Mouse (Mus musculus): ENCODE data around the gene Dusp11. TPM values are rescaled to one million over a fixed set of nuclear protein-coding genes. Genes with fewer than 3 reads are reported as not detected.
"Not testable (repeated sequence)": the region's sequence is repeated elsewhere in the genome, so short reads cannot be mapped to it uniquely, and the experiment has no call there.

Dusp11 gene
- polyA plus RNA-seq, 1 experiment = 103 TPM

- H3K9ac ChIP-seq (ENCODE audit: low read depth, poor library complexity, severe bottlenecking) = no peak overlapping the region
- H3K27ac ChIP-seq (ENCODE audit: insufficient read depth, low read length) = no peak overlapping the region
- H3K4me1 ChIP-seq (ENCODE audit: control insufficient read depth, insufficient read depth, low read length) = no peaks in the 10 kb centered on the region
- H3K4me3 ChIP-seq (ENCODE audit: low read depth, low read length) = no peak overlapping the region
- no peaks in the 10 kb centered on the region for H3K36me3 ChIP-seq (ENCODE audit: control insufficient read depth, insufficient read depth, low read length, poor library complexity, severe bottlenecking)
- no peaks in the 10 kb centered on the region for H3K27me3 ChIP-seq (ENCODE audit: control insufficient read depth, insufficient read depth, low read length, poor library complexity, severe bottlenecking)
- TF ChIP-seq CTCF (IDR thresholded peaks at IDR 0.05; ENCODE audit: low read depth, low read length) (no peak), POLR2A (IDR thresholded peaks at IDR 0.05; ENCODE audit: insufficient read depth, low read length) (no peak), EP300 (IDR thresholded peaks at IDR 0.05; ENCODE audit: insufficient read depth, low read depth, low read length) (no peak)
- H3K9me3 ChIP-seq (replicated peaks; ENCODE audit: control insufficient read depth, insufficient read depth, low read length, poor library complexity, severe bottlenecking) = no peaks in the 10 kb centered on the region
These were observed 22.9 kb upstream of the Dusp11 start for GRCm38 (mm10) chr6:85984351-85984750.

- H3K9me3 ChIP-seq (replicated peaks; ENCODE audit: control insufficient read depth, insufficient read depth, low read length, poor library complexity, severe bottlenecking); H3K4me1 ChIP-seq (ENCODE audit: control insufficient read depth, insufficient read depth, low read length); H3K27ac ChIP-seq (ENCODE audit: insufficient read depth, low read length); H3K9ac ChIP-seq (ENCODE audit: low read depth, poor library complexity, severe bottlenecking); H3K4me3 ChIP-seq (ENCODE audit: low read depth, low read length); H3K27me3 ChIP-seq (ENCODE audit: control insufficient read depth, insufficient read depth, low read length, poor library complexity, severe bottlenecking); H3K36me3 ChIP-seq (ENCODE audit: control insufficient read depth, insufficient read depth, low read length, poor library complexity, severe bottlenecking): not testable (repeated sequence)
These were observed 17.3 kb upstream of the Dusp11 start for GRCm38 (mm10) chr6:85978736-85979135.

- no peaks in the 10 kb centered on the region for H3K36me3 ChIP-seq (ENCODE audit: control insufficient read depth, insufficient read depth, low read length, poor library complexity, severe bottlenecking)
- no peak overlapping the region for H3K27ac ChIP-seq (ENCODE audit: insufficient read depth, low read length)
- TF ChIP-seq POLR2A (IDR thresholded peaks at IDR 0.05; ENCODE audit: insufficient read depth, low read length) = no peak
- no peak for TF ChIP-seq CTCF (IDR thresholded peaks at IDR 0.05; ENCODE audit: low read depth, low read length)
- TF ChIP-seq EP300 (IDR thresholded peaks at IDR 0.05; ENCODE audit: insufficient read depth, low read depth, low read length) = no peak
These were observed 14.8 kb upstream of the Dusp11 start for GRCm38 (mm10) chr6:85976242-85976641.

GRCm38 (mm10) chr6:85975761-85976160 is 14.3 kb upstream of the Dusp11 start:
- no peak overlapping the region for H3K9ac ChIP-seq (ENCODE audit: low read depth, poor library complexity, severe bottlenecking)
- H3K9me3 ChIP-seq (replicated peaks; ENCODE audit: control insufficient read depth, insufficient read depth, low read length, poor library complexity, severe bottlenecking) = no peaks in the 10 kb centered on the region
- H3K4me3 ChIP-seq (ENCODE audit: low read depth, low read length) = no peak overlapping the region
- H3K27me3 ChIP-seq (ENCODE audit: control insufficient read depth, insufficient read depth, low read length, poor library complexity, severe bottlenecking) = no peaks in the 10 kb centered on the region
- H3K4me1 ChIP-seq (ENCODE audit: control insufficient read depth, insufficient read depth, low read length) = no peaks in the 10 kb centered on the region
- no peaks in the 10 kb centered on the region for H3K36me3 ChIP-seq (ENCODE audit: control insufficient read depth, insufficient read depth, low read length, poor library complexity, severe bottlenecking)
- no peak overlapping the region for H3K27ac ChIP-seq (ENCODE audit: insufficient read depth, low read length)
- TF ChIP-seq CTCF (IDR thresholded peaks at IDR 0.05; ENCODE audit: low read depth, low read length) = no peak
- no peak for TF ChIP-seq EP300 (IDR thresholded peaks at IDR 0.05; ENCODE audit: insufficient read depth, low read depth, low read length)
- no peak for TF ChIP-seq POLR2A (IDR thresholded peaks at IDR 0.05; ENCODE audit: insufficient read depth, low read length)

More at GRCm38 (mm10) chr6:85976242-85976641, 14.8 kb upstream of the Dusp11 start:
- no peaks in the 10 kb centered on the region for H3K4me1 ChIP-seq (ENCODE audit: control insufficient read depth, insufficient read depth, low read length)
- no peaks in the 10 kb centered on the region for H3K27me3 ChIP-seq (ENCODE audit: control insufficient read depth, insufficient read depth, low read length, poor library complexity, severe bottlenecking)
- H3K4me3 ChIP-seq (ENCODE audit: low read depth, low read length) = no peak overlapping the region
- H3K9me3 ChIP-seq (replicated peaks; ENCODE audit: control insufficient read depth, insufficient read depth, low read length, poor library complexity, severe bottlenecking) = no peaks in the 10 kb centered on the region
- no peak overlapping the region for H3K9ac ChIP-seq (ENCODE audit: low read depth, poor library complexity, severe bottlenecking)

- no peaks in the 10 kb centered on the region for H3K4me1 ChIP-seq (ENCODE audit: control insufficient read depth, insufficient read depth, low read length)
- no peak overlapping the region for H3K9ac ChIP-seq (ENCODE audit: low read depth, poor library complexity, severe bottlenecking)
- TF ChIP-seq CTCF (IDR thresholded peaks at IDR 0.05; ENCODE audit: low read depth, low read length) (no peak), EP300 (IDR thresholded peaks at IDR 0.05; ENCODE audit: insufficient read depth, low read depth, low read length) (no peak), POLR2A (IDR thresholded peaks at IDR 0.05; ENCODE audit: insufficient read depth, low read length) (no peak)
- H3K27me3 ChIP-seq (ENCODE audit: control insufficient read depth, insufficient read depth, low read length, poor library complexity, severe bottlenecking) = no peaks in the 10 kb centered on the region
- no peaks in the 10 kb centered on the region for H3K9me3 ChIP-seq (replicated peaks; ENCODE audit: control insufficient read depth, insufficient read depth, low read length, poor library complexity, severe bottlenecking)
- H3K36me3 ChIP-seq (ENCODE audit: control insufficient read depth, insufficient read depth, low read length, poor library complexity, severe bottlenecking) = no peaks in the 10 kb centered on the region
- H3K4me3 ChIP-seq (ENCODE audit: low read depth, low read length) = no peak overlapping the region
- no peak overlapping the region for H3K27ac ChIP-seq (ENCODE audit: insufficient read depth, low read length)
These were observed 13.6 kb upstream of the Dusp11 start for GRCm38 (mm10) chr6:85974941-85975617.

- Histone ChIP-seq H3K4me3 (ENCODE audit: low read depth, low read length) (no peak overlapping the region), H3K4me1 (ENCODE audit: control insufficient read depth, insufficient read depth, low read length) (no peaks in the 10 kb centered on the region), H3K9ac (ENCODE audit: low read depth, poor library complexity, severe bottlenecking) (no peak overlapping the region), H3K9me3 (replicated peaks; ENCODE audit: control insufficient read depth, insufficient read depth, low read length, poor library complexity, severe bottlenecking) (no peaks in the 10 kb centered on the region), H3K27me3 (ENCODE audit: control insufficient read depth, insufficient read depth, low read length, poor library complexity, severe bottlenecking) (no peaks in the 10 kb centered on the region), H3K27ac (ENCODE audit: insufficient read depth, low read length) (no peak overlapping the region), H3K36me3 (ENCODE audit: control insufficient read depth, insufficient read depth, low read length, poor library complexity, severe bottlenecking) (no peaks in the 10 kb centered on the region)
- TF ChIP-seq CTCF (IDR thresholded peaks at IDR 0.05; ENCODE audit: low read depth, low read length) (no peak), POLR2A (IDR thresholded peaks at IDR 0.05; ENCODE audit: insufficient read depth, low read length) (no peak), EP300 (IDR thresholded peaks at IDR 0.05; ENCODE audit: insufficient read depth, low read depth, low read length) (no peak)
These were observed 11.9 kb upstream of the Dusp11 start for GRCm38 (mm10) chr6:85973336-85973735.

Measured in ES-Bruce4 (cell line).